Mouse (Mus musculus): Measurements from ENCODE around the gene Olfr824.
"Not testable (repeated sequence)": the region's sequence is repeated elsewhere in the genome, so short reads cannot be mapped to it uniquely, and the experiment has no call there.

Gene Olfr824

GRCm38 (mm10) chr10:130129900-130130299 lies at the start of gene Olfr824:
TSS of gene Olfr824 (minus strand) at chr10:130130000.
- DNase-seq (ENCODE audit: low read depth, low spot score), result not testable (repeated sequence)

GRCm38 (mm10) chr10:130166666-130167065 lies 36.9 kb upstream of the Olfr824 start, which contains the start of gene Olfr825:
TSS of gene Olfr825 (minus strand) at chr10:130166766.
- DNase-seq (ENCODE audit: low read depth, low spot score), result no peak

GRCm38 (mm10) chr10:130165196-130165595 lies 35.4 kb upstream of the Olfr824 start:
- no peak for DNase-seq (ENCODE audit: low read depth, low spot score)

GRCm38 (mm10) chr10:130144121-130144520 lies 14.3 kb upstream of the Olfr824 start:
- no peak for DNase-seq (ENCODE audit: low read depth, low spot score)

GRCm38 (mm10) chr10:130142481-130142880 lies 12.7 kb upstream of the Olfr824 start:
- DNase-seq (ENCODE audit: low read depth, low spot score), result not testable (repeated sequence)

GRCm38 (mm10) chr10:130134811-130135210 lies 5.0 kb upstream of the Olfr824 start:
- no peak for DNase-seq (ENCODE audit: low read depth, low spot score)

GRCm38 (mm10) chr10:130116045-130116444 lies 13.8 kb downstream of the Olfr824 start:
- DNase-seq (ENCODE audit: low read depth, low spot score), result not testable (repeated sequence)

- not testable (repeated sequence) for DNase-seq (ENCODE audit: low read depth, low spot score)
Observed at GRCm38 (mm10) chr10:130115283-130115682, 14.5 kb downstream of the Olfr824 start, which contains the start of gene Olfr823. TSS of gene Olfr823 (minus strand) at chr10:130115383.

- no peak for DNase-seq (ENCODE audit: low read depth, low spot score)
Observed at GRCm38 (mm10) chr10:130096104-130096503, 33.7 kb downstream of the Olfr824 start.

- peak; percentile 19 for DNase-seq (ENCODE audit: low read depth, low spot score)
Observed at GRCm38 (mm10) chr10:130092838-130093440, 36.9 kb downstream of the Olfr824 start.
